Mouse (Mus musculus) adrenal gland, postnatal 10 days (tissue): ENCODE results near the gene Cers3. TPM values are rescaled to one million over a fixed set of nuclear protein-coding genes. Genes with fewer than 3 reads are reported as not detected.

Experiments
- DNase-seq: peaks from one replicate; pipeline ENCODE4 v3.0.0; 2021; ENCODE audit warnings: mixed read lengths
- total RNA-seq, 2 experiments: library from RNA; stranded (reverse); gene quantifications; 2 replicates each; pipeline ENCODE4 v1.2.3; 2021

Cers3 gene
- total RNA-seq, 2 experiments from 2014 or later, result 0.12 TPM; not detected in 1

DNA sequence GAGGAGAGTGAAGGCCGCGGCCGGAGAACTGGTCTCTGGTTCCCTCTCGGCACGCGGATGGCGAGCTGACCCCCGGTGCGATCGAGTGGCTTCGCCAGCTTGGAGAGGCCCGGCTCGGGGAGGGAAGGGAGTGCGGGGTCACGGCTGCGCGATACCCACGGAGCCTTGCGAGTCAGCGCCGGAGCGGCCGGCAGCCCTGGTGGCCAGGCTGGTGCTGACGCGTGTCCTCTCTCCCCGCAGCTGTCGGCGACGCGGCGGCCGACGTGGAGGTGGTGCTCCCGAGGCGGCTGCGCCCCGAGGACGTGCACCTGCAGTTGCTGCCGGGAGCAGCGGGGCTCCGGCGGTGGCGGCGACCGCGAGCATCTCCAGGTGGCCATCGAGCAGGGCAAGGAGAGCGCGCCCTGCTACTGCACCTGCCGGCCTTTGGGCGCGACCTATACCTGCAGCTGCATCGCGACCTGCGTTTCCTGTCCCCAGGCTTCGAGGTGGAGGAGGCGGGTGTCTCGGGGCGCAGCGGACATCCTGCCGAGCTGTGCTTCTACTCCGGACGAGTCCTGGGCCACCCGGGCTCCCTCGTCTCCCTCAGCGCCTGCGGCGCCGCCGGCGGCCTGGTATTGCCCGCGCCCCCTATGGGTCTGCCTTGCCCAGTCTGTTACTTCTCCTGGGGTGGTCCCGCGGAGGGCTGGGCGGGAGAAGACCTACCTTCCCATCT is 96.9 kb downstream of the Cers3 start:
- DNase-seq, result peak; percentile 54

DNA sequence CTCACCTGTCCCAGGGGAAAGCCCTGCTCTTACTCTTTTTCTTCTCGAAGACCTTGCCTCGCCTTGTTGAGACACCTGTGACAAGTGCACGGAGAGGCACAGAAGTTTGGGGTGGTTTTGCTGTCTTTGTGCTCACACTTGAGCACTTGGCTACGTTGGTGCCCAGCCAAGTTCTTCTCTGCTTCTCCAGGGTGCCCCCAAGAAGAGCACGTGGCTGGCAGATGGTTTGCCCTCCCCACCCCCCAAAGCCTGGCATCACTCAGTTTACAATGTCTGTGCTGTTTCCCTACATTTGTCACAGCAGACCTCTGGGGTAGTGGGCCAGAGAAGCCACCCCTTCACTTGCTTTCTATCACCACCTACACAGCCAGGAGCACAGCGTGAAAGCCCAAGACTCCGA is 97.9 kb downstream of the Cers3 start:
- DNase-seq, result no peak

DNA sequence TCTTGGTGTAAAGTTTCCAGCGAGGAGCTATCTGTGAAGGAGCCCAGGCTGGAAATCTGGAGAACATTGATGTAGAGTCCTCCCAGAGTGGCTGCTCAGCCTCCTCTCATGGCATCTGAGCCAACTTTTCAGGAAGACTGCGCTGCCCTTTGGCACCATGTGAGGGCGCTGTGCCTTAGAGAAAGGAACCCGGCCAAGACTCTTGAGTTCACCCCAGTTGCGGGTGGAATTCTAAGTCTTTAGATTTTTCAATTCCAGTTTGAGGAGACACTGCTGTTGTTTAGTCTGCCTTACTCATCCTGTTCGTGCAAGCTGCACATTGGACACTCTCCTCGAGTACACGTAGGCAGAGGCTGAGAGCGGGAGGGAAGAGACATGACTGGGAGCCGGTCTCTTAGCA is 98.7 kb downstream of the Cers3 start:
- peak; percentile 89 for DNase-seq

DNA sequence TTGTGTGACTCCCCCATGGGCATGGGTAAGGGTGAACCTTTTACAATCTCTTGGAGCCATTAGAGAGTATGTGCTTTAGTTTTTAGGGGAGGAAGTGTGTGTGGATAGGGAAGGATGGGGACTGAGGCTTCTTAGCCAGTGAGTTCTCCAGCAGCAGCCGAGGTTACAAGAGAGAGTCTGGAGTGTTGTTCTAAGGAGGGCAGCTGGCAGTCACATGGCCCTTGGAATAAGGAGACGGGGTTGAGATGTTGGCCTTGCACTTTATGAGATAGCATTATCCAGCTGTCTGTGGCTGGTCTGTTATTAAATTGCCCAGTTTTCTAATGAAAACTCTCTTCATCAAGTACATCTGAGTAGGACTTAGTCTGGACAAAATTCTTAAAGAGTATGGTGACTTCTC is 100.5 kb downstream of the Cers3 start:
- DNase-seq, result no peak

DNA sequence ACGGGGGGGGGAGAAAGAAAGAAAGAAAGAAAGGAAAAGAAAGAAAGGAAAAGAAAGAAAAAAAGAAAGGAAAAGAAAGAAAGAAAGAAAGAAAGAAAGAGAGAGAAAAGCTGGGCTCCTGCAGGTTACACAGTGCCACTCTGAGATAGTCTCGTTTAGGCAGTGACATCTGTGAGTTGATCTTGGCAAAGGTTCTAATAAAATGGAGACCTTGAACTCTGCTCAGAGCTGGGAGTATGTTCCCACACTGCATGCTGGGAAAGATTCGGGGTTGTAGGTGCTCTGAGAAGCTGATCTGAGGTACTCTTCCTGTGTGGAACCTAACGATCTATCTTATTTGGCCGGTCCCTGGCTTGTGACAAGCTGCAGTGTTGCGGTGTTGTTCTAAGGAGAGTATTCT is 103.3 kb downstream of the Cers3 start:
- DNase-seq, result peak; percentile 23

DNA sequence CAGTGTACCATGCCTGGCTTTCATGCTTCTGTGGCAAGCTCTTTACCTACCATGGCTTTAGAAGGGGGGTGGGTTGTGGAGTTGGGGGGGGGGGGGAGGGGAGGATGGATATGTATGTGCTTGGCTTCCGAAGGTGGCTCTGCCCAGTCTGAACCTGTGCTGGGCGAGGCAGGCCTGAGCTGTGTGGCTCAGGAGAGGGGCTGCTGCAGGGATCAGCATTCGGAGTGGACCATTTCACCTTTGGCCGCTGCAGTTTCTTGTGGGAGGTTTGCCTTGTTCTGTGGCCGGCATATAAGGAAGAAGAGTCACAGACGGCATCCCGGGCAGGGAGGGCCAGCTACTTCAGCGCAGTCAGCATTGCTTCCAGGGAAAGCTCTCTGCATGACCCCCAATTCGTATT is 104.0 kb downstream of the Cers3 start:
- no peak for DNase-seq

DNA sequence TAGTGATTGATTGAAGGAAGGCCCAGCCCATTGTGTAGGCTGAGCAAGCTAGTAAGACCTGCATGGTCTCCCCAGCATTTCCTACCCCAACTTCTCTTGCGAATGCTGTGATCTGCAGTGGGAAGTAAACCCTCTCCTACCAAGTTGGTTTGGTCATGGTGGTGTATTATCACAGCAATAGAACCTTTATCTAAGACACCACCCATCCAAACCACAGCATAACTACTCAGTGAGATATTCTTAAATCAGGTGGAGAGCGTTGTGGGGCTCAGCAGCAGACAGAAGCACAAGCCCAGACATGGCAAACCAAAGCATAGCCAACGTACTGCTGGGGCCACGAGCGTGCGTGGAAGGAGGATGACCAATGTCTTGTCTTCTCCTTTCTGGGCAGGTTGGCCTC is 106.0 kb downstream of the Cers3 start:
- no peak for DNase-seq

DNA sequence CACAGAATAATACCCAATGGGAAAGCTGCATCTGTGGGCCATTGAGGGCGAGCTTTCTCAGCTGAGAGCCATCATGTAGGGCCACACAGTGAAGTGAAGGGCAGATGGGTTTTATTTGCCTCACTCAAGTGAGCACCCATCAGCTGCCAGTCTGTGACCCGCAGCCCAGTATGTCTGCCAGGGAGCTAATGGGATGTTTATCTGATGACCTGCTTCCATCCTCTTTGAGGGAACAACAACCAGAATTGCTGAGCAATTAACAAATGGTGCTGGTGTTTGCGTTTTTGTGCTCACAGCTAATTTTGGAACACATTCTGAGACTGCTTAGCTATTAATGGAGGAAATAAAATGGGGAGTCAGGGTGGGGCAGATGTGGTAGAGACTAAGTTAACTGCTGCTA is 108.9 kb downstream of the Cers3 start:
- DNase-seq, result no peak

DNA sequence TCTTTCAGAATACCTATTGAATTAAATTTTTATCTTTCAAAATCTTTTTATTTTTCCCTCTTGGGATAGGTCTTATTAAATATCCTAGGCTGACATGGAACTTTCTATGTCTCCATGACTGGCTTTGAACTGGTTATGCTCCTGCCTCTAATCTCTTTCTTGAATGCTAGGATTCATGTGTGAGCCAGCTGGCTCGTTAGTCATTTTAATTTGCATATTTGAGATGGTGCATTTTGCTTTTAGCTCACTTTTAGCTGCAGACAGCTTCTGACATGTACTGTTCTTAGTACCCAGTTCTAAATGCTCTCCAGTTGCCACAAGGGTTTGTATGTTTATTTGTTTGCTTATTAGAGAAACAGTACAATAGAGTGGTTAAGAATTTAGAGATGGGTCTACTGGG is 114.3 kb downstream of the Cers3 start:
- no peak for DNase-seq

DNA sequence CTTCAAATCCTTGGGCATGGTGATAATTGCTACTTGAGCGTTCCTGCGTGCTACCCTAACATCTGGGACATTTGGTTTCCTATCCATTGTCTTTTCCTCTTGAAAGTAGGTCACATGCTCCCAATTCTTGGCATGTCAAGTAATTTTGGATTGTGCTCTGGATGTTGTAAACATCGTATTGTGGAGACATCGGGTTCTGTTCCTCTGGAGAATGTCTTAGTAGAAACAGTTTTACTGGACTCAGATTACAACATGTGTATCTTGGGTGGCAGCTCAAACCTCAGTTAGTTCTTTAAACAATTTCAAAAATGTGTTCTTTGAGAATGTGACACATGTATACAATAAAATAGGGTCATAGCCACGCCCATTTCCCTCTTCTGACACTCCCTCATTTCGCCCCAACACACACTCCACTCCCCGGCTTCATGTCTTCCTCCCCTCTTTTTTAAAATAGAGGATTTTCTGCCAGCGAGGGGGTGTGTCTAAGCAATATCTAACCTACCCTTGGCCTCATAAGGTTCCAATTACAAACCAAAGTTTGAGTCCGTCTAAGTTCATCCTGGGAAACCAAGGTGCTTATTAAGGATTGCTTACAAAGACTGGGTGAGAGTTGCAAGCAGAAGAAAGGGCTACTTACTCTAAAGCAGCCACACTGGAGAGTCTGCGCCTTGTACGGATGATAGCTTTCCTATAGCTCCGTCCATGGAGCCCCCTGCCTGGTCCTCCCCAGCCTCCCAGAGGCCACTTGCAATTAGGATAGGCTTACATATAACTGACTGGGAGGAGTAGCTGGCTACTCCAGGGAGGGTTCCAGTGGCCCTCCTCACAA is 115.2 kb downstream of the Cers3 start:
- no peak for DNase-seq

DNA sequence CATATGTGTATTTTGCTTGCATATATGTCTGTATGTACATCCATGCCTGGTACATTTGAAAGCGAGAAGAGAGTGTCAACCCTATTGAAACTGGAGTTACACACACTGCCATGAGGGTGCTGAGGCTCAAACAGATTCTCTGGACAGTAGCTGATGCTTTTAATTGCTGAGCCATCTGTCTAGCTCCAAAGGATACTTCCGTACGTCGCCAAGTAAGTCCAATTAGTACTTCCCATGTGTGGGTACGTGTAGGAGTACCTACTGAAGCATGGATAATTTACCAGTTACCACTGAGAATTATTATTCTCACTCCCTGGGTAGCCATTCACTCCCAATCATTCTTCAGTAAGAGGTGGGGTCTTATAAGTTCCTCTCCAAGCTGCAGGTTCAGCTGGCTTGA is 115.9 kb downstream of the Cers3 start:
- no peak for DNase-seq

DNA sequence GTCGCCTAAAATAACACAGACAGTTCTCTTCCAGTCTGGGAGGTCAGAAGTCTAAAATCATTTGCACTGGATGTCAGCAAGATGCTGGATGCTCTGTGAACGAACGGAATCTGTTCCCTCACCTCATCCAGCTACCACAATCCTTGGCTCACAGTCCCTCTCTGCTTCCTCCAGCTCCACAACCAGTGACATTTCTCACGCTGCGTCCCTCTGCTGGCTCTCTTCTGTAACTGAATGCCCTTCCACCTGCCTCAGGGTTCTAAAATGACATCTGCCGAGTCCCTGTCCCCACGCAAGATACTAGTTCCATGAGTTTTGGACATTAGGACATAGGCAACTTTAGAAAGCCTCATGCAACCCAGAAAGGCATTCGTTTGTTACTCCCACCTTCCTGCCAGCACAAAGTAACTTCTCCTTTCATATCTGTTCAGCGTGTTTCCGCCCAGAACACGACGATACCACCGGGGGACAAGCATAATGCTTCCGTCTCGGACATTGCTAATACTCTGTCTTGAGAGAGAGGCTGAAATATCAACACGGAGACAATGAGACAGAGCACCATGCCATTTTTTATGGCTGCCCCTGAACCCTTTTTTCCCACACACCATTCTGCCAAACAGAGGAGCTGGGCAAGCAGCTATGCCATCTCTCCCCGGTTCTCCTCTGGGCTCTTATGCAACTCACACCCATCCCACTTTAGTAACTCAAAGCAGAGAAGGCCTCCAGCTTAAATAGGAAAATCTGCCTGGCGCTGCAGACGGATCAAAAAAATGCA is 123.8 kb downstream of the Cers3 start:
- DNase-seq, result no peak

DNA sequence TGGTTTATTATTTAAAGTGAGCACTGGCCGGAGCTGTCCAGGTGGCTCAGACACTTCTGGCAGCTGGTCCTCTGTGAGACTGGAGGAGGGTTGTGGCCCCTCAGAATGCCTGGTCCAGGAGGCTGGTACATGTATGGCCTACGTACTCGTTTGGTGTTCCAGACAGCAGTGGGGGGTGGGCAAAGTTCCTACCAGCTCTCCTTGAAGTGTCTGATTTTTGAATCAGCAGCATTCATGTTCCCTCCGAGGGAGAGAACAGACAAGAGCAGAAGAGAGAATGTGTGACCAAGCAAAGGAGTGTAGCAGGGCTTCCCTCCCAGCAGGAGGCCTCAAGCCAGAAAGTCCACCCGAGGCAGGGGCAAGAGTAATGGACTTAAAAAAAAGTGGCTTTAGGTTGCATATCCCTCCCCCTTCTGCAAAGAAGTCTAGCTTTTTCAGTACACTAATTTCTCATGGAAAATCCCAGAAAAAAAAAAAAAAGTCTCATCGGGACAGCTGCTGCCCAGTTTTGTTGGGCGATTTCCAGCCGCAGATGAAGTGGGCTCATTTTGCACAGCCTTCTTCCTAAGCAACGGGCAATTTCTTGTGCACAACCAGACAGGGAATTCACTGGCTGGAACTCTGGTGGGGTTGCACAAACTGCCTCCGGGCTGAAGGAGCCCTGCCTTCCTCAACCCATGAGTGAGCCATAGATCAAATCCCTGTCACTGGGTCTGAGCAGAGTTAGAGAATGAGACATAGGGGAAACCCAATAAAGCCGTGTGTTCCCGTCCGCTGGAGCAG is 124.6 kb downstream of the Cers3 start:
- peak; percentile 36 for DNase-seq

DNA sequence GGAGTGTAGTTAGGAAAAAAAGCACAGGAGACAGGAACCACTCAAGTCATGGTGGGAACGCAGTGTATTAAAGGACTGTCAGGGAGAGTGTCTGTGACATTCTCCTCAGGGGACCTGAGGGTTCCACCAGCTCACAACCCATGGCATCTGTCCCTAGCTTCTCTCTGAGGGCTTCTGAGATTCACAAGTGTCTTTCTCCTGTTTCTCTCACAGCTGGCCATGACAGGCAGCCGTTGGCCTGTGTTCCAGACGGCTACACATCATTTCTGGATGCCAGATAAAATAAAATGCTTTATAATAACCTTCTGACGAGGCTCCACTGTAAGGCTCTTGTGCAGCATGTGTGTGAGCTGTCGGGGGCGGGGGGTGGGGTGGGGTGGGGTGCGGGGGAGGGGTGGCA is 128.2 kb downstream of the Cers3 start:
- no peak for DNase-seq

DNA sequence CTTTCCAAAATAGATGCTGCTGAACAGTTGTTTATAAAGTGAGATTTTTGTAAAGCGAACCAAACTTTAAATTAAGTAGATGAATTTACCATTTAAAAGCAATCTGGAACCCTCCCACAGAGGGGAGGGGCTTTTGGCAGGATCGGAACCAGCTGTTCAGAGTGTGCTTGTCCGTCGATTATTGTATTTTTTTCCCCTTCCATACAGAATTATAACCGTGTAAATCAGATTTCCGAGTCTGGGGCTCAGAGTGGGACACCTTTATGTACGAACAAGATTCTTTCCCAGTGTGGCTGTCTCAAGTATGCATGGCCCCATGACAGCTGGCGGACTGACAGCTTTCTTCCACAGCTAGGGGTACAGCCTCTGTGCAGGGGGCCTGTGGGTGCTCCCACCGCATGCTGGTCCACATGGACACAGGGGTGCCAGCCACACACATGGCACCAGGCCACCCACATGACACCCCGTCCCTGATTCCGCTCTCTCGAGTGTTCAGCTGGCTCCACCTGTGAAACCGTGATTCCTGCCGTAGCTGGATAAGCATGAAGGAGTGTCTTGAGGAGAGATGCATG is 128.7 kb downstream of the Cers3 start:
- DNase-seq, result no peak

DNA sequence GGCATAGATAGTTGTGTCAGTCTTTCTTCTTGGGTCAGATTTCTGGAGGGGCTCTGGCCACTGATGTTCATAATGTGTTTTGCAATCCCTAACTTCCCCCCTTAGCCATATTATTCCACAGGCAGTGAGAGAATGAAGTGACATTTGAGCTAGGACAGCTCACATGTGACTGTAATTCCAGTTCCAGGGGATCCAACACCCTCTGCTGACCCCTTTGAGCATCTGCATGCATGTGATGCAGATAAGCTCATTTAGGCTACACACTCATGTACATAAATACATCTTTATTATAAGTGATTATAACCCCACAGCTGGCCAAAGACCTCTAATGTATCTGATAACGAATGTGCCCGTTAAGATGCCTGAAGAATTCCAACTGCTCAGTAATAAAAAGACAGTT is 129.9 kb downstream of the Cers3 start:
- no peak for DNase-seq

Other genes with a start within 250 kb of the Cers3 start
- 10 to 100 TPM; 18.6 to 19.8 TPM for gene Asb7, start 53.9 kb upstream of the Cers3 start, total RNA-seq
- gene Lins1, start 53.6 kb upstream of the Cers3 start, total RNA-seq, result 1 to 10 TPM; 7.1 to 7.3 TPM
- 1 to 10 TPM; 5.5 to 8.6 TPM for gene Adamts17, start 96.2 kb downstream of the Cers3 start, total RNA-seq